Comparison of ENCODE assay signal across 27 mouse cellular contexts in genomic region chr12:16378501-16378900, GRCm38 (mm10).
"Had no signal": no experiment of that assay in that cellular context is flagged by ENCODE, and none has a peak within 500 bp of the region (broad histone marks: within the 10 kb centered on the region; RNA-seq: fewer than 3 reads in every experiment).

No protein-coding gene starts in this region.

- ATAC-seq: hindbrain, embryonic 16.5 days; inflammation-experienced regulatory T-cells, adult 6 months; intestine, embryonic 15.5 days; intestine, postnatal 0 days had no signal

- H3K27ac ChIP-seq: gastrocnemius, adult 2 months; heart, embryonic 10.5 days; hindbrain, embryonic 10.5 days; hindbrain, embryonic 12.5 days; hindbrain, embryonic 14.5 days; intestine, embryonic 15.5 days; layer of hippocampus, adult 2 months; limb, embryonic 10.5 days; limb, embryonic 12.5 days; liver, embryonic 13.5 days had no signal

- H3K4me2 ChIP-seq: heart, embryonic 12.5 days; hindbrain, embryonic 12.5 days; hindbrain, embryonic 14.5 days; intestine, embryonic 15.5 days; limb, embryonic 12.5 days; liver, embryonic 11.5 days; liver, embryonic 13.5 days had no signal

- H3K36me3 ChIP-seq: heart, embryonic 10.5 days; heart, embryonic 12.5 days; hindbrain, embryonic 10.5 days; hindbrain, embryonic 12.5 days; intestine, embryonic 15.5 days; limb, embryonic 10.5 days; limb, embryonic 12.5 days; liver, embryonic 13.5 days had no signal

- DNase-seq: gastrocnemius, adult 2 months; gastrocnemius, postnatal 10 days; gastrocnemius, postnatal 25 days; heart, adult 11 months; heart, postnatal 10 days; heart, postnatal 4 days; kidney, adult 18-20 months; kidney, adult 8-10 months; kidney, postnatal 10 days; kidney, postnatal 25 days; kidney, postnatal 4 days; layer of hippocampus, postnatal 36 days; liver; liver, embryonic 13.5 days had no signal

- H3K9me3 ChIP-seq: heart, embryonic 10.5 days; heart, embryonic 12.5 days; hindbrain, embryonic 10.5 days; hindbrain, embryonic 12.5 days; intestine, embryonic 15.5 days; limb, embryonic 10.5 days; limb, embryonic 12.5 days; liver, embryonic 13.5 days had no signal

- H3K9ac ChIP-seq: heart, embryonic 12.5 days; hindbrain, embryonic 12.5 days; hindbrain, embryonic 14.5 days; intestine, embryonic 15.5 days; limb, embryonic 12.5 days; liver, embryonic 13.5 days had no signal

- H3K4me1 ChIP-seq: heart, embryonic 10.5 days; heart, embryonic 12.5 days; hindbrain, embryonic 10.5 days; hindbrain, embryonic 12.5 days; intestine, embryonic 15.5 days; limb, embryonic 10.5 days; limb, embryonic 12.5 days; liver, embryonic 13.5 days had no signal

- H3K27me3 ChIP-seq: heart, embryonic 12.5 days; hindbrain, embryonic 12.5 days; intestine, embryonic 15.5 days; limb, embryonic 12.5 days; liver, embryonic 13.5 days had no signal

- H3K4me3 ChIP-seq: gastrocnemius, adult 2 months; heart, embryonic 10.5 days; heart, embryonic 12.5 days; hindbrain, embryonic 10.5 days; hindbrain, embryonic 12.5 days; intestine, embryonic 15.5 days; layer of hippocampus, adult 2 months; limb, embryonic 10.5 days; limb, embryonic 12.5 days; liver, embryonic 13.5 days had no signal
